Mouse (Mus musculus) limb, embryonic 11.5 days (tissue): ENCODE results near the gene Cdk19. TPM values are rescaled to one million over a fixed set of nuclear protein-coding genes. Genes with fewer than 3 reads are reported as not detected.

Experiments
- ATAC-seq: fragments of 200-750 bp; cut with Nextera tagmentation; 2 replicates; pipeline ENCODE4 v1.8.0; 2017; ENCODE audit warnings: low read depth; ENCODE audit not compliant: insufficient number of reproducible peaks, low FRiP score, low TSS enrichment
- DNase-seq: peaks from one replicate; pipeline ENCODE4 v3.0.0-alpha.2; 2015; ENCODE audit warnings: low spot score
- H3K27ac ChIP-seq: fragments of 300-500 bp; sonication (generic); replicated peaks from 2 replicates; pipeline ENCODE4 v1.5.1; 2014; ENCODE audit warnings: low read depth, mild to moderate bottlenecking, low read length
- H3K27me3 ChIP-seq: fragments of 300-500 bp; sonication (generic); 2 replicates; pipeline ENCODE4 v1.6.1; 2014; ENCODE audit warnings: mild to moderate bottlenecking, low read length, mixed read lengths; ENCODE audit not compliant: control insufficient read depth, insufficient read depth
- H3K36me3 ChIP-seq: fragments of 300-500 bp; sonication (generic); 2 replicates; pipeline ENCODE4 v1.6.1; 2014; ENCODE audit warnings: mild to moderate bottlenecking, low read length, moderate library complexity, mixed read lengths; ENCODE audit not compliant: control insufficient read depth, insufficient read depth
- H3K4me1 ChIP-seq: fragments of 300-500 bp; sonication (generic); 2 replicates; pipeline ENCODE4 v1.6.1; 2014; ENCODE audit warnings: low read length, mixed read lengths; ENCODE audit not compliant: control insufficient read depth, insufficient read depth
- H3K4me2 ChIP-seq: fragments of 300-500 bp; sonication (generic); 2 replicates; pipeline ENCODE4 v1.6.1; 2014; ENCODE audit warnings: low read depth, mild to moderate bottlenecking, moderate library complexity; ENCODE audit not compliant: severe bottlenecking
- H3K4me3 ChIP-seq: fragments of 300-500 bp; sonication (generic); 2 replicates; pipeline ENCODE4 v1.5.1; 2014; ENCODE audit warnings: low read depth, low read length
- H3K9ac ChIP-seq: fragments of 300-500 bp; sonication (generic); 2 replicates; pipeline ENCODE4 v1.6.1; 2014; ENCODE audit warnings: mild to moderate bottlenecking, low read length
- H3K9me3 ChIP-seq: fragments of 300-500 bp; sonication (generic); 2 replicates; pipeline ENCODE4 v1.6.1; 2016; ENCODE audit warnings: low read length; ENCODE audit not compliant: control insufficient read depth
- WGBS: fragments of 180-500 bp; shearing (Covaris S2); extraction: QIAGEN DNeasy Blood & Tissue Kit; methylation state at CpG from one replicate; pipeline ENCODE4 v1.1.7; 2014; 5-methylcytosine and 5-hydroxymethylcytosine counted together
- polyA plus RNA-seq: library from polyadenylated mRNA; unstranded; fragments of >200 nt; fragmentation: Nextera tagmentation; extraction: Ambion mirVana; gene quantifications from 2 replicates; pipeline ENCODE4 v1.2.1, GENCODE M21; 2014

The Cdk19 gene
- polyA plus RNA-seq, 1 experiment from 2014 or later: 11.4 TPM

DNA sequence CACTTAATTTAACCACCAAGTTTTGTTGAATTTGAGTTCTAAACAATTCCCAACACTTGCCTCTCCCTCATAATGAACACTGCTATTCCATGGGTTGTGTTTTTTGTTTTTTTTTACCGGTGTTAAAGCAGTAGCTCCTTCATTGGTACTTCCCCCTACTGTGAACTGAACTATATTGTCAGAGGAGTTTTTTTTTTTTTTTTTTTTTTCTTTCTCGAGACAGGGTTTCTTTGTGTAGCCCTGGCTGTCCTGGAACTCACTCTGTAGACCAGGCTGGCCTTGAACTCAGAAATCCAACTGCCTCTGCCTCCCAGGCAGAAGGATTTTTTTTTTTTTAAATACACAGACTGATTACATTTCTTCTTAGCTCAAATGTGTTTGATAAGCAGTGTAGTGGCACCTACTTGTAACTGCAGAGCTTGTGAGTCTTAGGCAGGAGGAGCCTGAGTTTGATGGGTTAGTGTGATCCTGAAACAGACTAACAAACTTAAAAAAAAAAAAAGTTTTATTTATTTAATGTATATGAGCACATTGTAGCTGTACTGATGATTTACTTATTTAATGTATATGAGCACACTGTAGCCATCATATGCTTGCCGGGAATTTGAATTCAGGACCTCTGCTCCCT, 7.5 kb downstream of the Cdk19 start:
- no peak overlapping the region for H3K4me2 ChIP-seq
- no peaks in the 10 kb centered on the region for H3K27me3 ChIP-seq
- H3K9me3 ChIP-seq: no peaks in the 10 kb centered on the region
- H3K4me1 ChIP-seq: peaks cover 5% of the 10 kb centered on the region
- H3K4me3 ChIP-seq: no peak overlapping the region
- H3K9ac ChIP-seq: no peak overlapping the region
- WGBS: 81% methylated on average over 3 of the region's 3 CpGs
- DNase-seq: no peak
- ATAC-seq: no peak
- H3K27ac ChIP-seq: no peak overlapping the region
- no peaks in the 10 kb centered on the region for H3K36me3 ChIP-seq

DNA sequence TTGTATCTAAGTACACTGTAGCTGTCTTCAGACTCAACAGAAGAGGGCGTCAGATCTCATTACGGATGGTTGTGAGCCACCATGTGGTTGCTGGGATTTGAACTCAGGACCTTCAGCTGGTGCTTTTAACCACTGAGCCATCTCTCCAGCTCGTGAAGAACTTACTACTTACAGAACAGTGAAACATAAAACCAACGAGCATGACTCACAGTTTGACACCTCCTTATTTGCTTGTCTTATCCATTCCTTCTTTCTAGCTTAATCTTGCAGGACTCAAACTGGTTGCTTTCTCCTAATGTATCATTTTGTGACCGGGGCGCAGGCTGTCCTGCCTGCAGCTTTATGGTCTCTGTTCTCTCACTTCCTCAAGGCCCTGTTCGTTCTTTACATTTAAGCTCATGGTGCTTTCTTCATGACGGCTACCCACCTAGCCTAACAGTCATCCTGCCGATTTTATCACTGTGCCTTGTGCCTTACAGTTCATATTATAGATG, 8.1 kb downstream of the Cdk19 start:
- H3K4me1 ChIP-seq: peaks cover 5% of the 10 kb centered on the region
- no peak overlapping the region for H3K9ac ChIP-seq
- 65% methylated on average over 9 of the region's 9 CpGs for WGBS
- H3K27me3 ChIP-seq: no peaks in the 10 kb centered on the region
- H3K36me3 ChIP-seq: no peaks in the 10 kb centered on the region
- no peak overlapping the region for H3K4me3 ChIP-seq
- H3K27ac ChIP-seq: no peak overlapping the region; the same call in 1 of the 2 replicates
- H3K9me3 ChIP-seq: no peaks in the 10 kb centered on the region
- H3K4me2 ChIP-seq: peak overlapping the region; percentile 58; the same call in 1 of the 2 replicates
- ATAC-seq: no peak
- DNase-seq: no peak

DNA sequence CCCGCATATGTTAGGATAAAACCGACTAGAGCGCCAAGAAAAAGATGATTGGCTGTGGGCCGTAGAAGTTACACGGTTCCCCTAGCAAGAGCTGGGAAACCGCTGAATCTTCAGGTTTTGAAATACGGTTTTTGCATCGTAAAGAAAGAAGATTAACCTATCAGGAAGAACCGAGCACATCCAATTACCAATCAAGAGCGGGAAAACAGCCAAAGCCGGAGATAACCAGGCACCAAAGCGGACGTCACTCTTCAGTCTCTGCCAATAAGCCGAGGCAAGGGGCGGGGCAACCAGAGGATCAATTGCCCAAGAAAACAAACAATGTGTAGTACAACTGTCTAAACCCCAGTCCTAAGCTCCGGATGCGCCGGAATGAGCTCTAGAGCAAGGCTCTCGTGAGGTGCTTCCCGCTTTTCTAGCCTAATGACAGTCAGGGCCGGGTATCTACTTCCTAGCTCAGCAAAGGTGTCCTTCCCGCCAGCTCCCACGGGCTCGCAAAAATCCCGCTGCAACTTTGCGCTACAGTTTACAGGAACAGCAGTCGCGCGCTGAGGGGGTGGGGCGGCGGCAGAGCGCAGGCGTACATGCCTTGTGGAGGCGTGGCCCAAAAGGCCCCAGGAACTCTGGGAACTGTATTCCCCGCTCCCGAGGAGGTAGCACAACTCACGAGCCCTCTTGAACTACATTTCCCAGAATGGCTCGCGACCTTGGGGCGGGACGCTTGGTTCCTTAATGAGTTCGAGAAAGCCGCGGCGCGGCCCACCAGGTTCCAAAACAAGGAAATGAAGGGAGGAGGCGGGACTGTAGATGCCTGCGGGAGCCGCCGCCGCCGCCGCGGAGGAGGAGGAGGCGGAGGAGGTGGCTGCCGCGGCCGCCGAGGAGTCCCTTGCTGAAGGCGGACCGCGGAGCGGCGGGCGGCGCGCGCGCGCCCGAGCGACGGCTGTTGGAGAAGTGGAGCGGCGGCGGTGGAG, 9.5 kb downstream of the Cdk19 start:
- DNase-seq: peak; percentile 97
- Histone ChIP-seq H3K9ac (peak overlapping the region; percentile 85), H3K4me1 (peaks cover 5% of the 10 kb centered on the region), H3K9me3 (no peaks in the 10 kb centered on the region), H3K36me3 (no peaks in the 10 kb centered on the region), H3K27me3 (no peaks in the 10 kb centered on the region), H3K4me2 (peak overlapping the region; percentile 58), H3K27ac (peak overlapping the region; percentile 88), H3K4me3 (peak overlapping the region; percentile 89)
- ATAC-seq: peak; percentile 98
- under 1% methylated on average over 61 of the region's 76 CpGs for WGBS

DNA sequence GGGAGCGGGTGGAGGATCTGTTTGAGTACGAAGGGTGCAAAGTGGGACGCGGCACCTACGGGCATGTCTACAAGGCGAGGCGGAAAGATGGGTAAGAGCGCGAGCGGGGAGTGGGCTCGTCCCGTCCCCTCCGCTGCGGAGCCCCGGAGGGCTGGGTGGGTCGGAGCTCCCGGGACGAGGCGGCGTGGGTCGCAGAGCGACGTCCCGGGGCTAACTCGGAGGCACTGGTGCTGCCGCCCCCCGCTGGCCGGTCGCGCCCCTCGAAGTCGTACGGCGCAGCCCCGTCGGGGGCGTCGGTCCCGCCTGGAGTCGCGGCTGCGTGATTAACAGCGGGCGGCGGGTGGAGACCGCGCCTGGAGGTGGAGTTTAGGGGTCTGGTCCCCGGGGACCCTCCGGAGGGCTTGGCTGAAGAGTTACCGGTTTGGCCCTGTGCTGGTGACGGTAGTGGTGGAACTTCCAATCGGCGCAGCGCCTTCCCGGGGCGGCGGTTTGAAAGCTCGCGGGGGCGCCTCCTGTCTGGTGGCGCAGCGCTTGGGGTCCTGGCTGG, 10.3 kb downstream of the Cdk19 start:
- under 1% methylated on average over 62 of the region's 62 CpGs for WGBS
- Histone ChIP-seq H3K27me3 (no peaks in the 10 kb centered on the region), H3K9me3 (no peaks in the 10 kb centered on the region), H3K36me3 (no peaks in the 10 kb centered on the region), H3K4me2 (peak overlapping the region; percentile 58), H3K4me1 (peaks cover 5% of the 10 kb centered on the region), H3K9ac (peak overlapping the region; percentile 85), H3K4me3 (peak overlapping the region; percentile 89), H3K27ac (peak overlapping the region; percentile 88)
- DNase-seq: peak; percentile 80
- ATAC-seq: peak; percentile 41

DNA sequence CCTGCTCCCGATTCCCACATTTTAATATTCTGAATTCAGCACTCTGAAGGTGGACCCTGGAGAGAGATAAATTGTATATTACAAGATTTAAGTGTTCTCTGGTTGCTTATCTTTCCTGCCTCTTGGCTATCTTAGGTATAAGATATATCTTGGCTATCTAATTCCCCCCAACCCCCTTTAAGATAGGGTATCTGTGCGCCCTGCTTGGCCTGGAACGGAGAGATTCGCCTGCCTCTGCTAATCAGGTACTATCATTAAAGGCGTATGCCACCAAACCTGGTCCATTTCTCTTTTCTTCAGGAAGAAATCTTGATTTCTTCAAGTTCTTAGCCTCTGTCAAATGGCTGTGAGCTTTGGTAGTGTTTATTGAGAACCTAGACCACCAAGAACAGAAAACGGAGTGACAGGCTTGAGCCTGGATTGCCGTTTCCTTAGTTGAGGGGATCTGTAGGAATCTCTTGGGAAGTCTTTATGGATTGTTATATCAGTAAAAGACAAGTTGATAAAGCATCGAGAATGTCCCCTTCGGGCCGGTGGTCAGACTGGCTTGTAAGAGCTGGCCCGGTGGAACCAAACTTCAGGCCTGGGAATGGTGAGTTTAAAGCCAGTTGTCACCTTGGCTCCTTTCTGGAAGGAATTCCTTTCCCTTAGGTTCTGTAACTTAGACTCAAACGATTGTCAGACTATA, 11.0 kb downstream of the Cdk19 start:
- WGBS: 55% methylated on average over 12 of the region's 12 CpGs
- Histone ChIP-seq H3K36me3 (no peaks in the 10 kb centered on the region), H3K4me2 (peak overlapping the region; percentile 58), H3K9me3 (no peaks in the 10 kb centered on the region), H3K4me3 (peak overlapping the region; percentile 89), H3K9ac (peak overlapping the region; percentile 85), H3K27ac (no peak overlapping the region), H3K4me1 (peaks cover 5% of the 10 kb centered on the region), H3K27me3 (no peaks in the 10 kb centered on the region)
- no peak for ATAC-seq
- no peak for DNase-seq

DNA sequence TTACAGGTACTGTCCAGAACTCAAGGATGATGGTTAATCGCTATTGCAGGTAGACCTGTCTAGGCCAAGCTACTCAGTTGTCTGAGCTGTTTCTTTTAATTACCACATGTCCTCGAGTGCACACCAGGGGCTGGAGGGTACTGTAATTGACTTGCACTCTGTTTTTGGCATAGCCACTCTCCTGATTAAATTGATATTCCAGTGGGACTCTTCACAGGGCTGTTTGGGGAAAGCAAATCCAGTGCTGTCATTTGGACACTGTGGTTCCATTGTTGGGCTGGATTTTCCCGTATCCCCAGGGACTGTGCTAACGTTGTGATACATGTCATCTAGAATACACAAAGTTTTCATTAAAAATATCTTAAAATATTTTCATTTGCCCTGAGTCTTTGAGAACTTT, 11.8 kb downstream of the Cdk19 start:
- H3K4me2 ChIP-seq: no peak overlapping the region
- H3K36me3 ChIP-seq: no peaks in the 10 kb centered on the region
- ATAC-seq (no peak), DNase-seq (no peak)
- H3K27ac ChIP-seq: no peak overlapping the region
- H3K4me3 ChIP-seq: no peak overlapping the region
- no peaks in the 10 kb centered on the region for H3K9me3 ChIP-seq
- WGBS: 78% methylated on average over 4 of the region's 4 CpGs
- no peaks in the 10 kb centered on the region for H3K27me3 ChIP-seq
- H3K4me1 ChIP-seq: peaks cover 5% of the 10 kb centered on the region
- no peak overlapping the region for H3K9ac ChIP-seq

DNA sequence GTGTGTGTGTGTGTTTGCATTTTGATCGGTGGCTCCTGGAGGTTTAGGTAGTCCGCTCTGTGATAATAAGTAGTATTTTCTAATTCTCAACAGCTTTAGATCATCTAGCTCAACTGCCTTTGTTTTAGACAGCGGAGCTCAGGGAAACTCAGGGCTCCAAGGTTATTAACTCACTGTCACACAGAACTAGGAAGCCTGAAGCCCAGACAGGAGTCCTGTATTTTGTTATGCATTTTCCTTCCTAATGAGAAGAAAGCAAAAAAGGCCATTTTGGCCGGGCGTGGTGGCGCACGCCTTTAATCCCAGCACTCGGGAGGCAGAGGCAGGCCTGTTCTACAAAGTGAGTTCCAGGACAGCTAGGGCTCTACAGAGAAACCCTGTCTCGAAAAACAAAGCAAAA, 14.7 kb downstream of the Cdk19 start:
- Histone ChIP-seq H3K4me3 (no peak overlapping the region), H3K9me3 (no peaks in the 10 kb centered on the region), H3K4me1 (peaks cover 5% of the 10 kb centered on the region), H3K27ac (no peak overlapping the region), H3K36me3 (no peaks in the 10 kb centered on the region), H3K4me2 (no peak overlapping the region), H3K9ac (no peak overlapping the region), H3K27me3 (no peaks in the 10 kb centered on the region)
- ATAC-seq: no peak
- WGBS: 87% methylated on average over 9 of the region's 9 CpGs
- DNase-seq: no peak

DNA sequence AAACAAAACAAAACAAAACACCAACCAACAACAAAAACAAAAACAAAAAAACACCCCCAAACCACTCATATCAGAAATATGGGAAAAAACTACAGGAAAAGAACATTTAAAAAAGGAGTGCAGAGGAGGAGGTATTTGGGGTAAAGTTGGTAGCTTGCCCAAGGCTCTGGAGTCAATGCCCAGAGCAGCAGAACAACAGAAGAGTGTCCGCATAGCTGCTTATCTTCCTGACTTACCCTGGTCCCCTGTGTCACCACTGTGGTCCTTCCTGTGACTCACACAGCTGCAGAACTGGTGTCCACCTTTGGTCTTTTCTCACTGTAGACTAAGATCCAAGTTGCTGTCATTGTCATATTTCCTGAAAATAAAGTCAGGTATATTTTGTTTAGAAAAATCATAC, 15.2 kb downstream of the Cdk19 start:
- no peaks in the 10 kb centered on the region for H3K9me3 ChIP-seq
- no peak for DNase-seq
- 79% methylated on average over 1 of the region's 1 CpGs for WGBS

More for the DNA sequence above, 15.2 kb downstream of the Cdk19 start:
- Histone ChIP-seq H3K4me3 (no peak overlapping the region), H3K9ac (no peak overlapping the region), H3K4me2 (no peak overlapping the region), H3K27ac (no peak overlapping the region), H3K4me1 (peaks cover 5% of the 10 kb centered on the region), H3K27me3 (no peaks in the 10 kb centered on the region), H3K36me3 (no peaks in the 10 kb centered on the region)
- ATAC-seq: no peak
